29 mouse cellular contexts compared by ENCODE assay signal in genomic region chr9:105778741-105779140, GRCm38 (mm10). TPM values are rescaled to one million over a fixed set of nuclear protein-coding genes. Genes with fewer than 3 reads are reported as not detected.
"Had no signal": no experiment of that assay in that cellular context is flagged by ENCODE, and none has a peak within 500 bp of the region (broad histone marks: within the 10 kb centered on the region; RNA-seq: fewer than 3 reads in every experiment).

No protein-coding gene starts in this region.

- H3K4me3 ChIP-seq: embryonic facial prominence, embryonic 10.5 days; embryonic facial prominence, embryonic 12.5 days; embryonic facial prominence, embryonic 13.5 days; embryonic facial prominence, embryonic 15.5 days; erythroblast, embryonic 14.5 days; forebrain, embryonic 10.5 days; forebrain, embryonic 12.5 days; forebrain, embryonic 13.5 days; forebrain, embryonic 15.5 days; gastrocnemius, adult 2 months; heart, adult 2 months had no signal

- H3K9me3 ChIP-seq: embryonic facial prominence, embryonic 10.5 days; embryonic facial prominence, embryonic 12.5 days; embryonic facial prominence, embryonic 13.5 days; embryonic facial prominence, embryonic 15.5 days; forebrain, embryonic 10.5 days; forebrain, embryonic 12.5 days; forebrain, embryonic 15.5 days had no signal

- H3K27ac ChIP-seq: embryonic facial prominence, embryonic 10.5 days; embryonic facial prominence, embryonic 12.5 days; embryonic facial prominence, embryonic 13.5 days; embryonic facial prominence, embryonic 15.5 days; forebrain, embryonic 10.5 days; forebrain, embryonic 12.5 days; forebrain, embryonic 13.5 days; forebrain, embryonic 15.5 days; gastrocnemius, adult 2 months; heart, adult 2 months had no signal

- H3K4me1 ChIP-seq: embryonic facial prominence, embryonic 15.5 days; forebrain, embryonic 13.5 days; forebrain, embryonic 15.5 days had no signal

- ATAC-seq: forebrain, embryonic 13.5 days; forebrain, embryonic 14.5 days; forebrain, embryonic 15.5 days; forebrain, embryonic 16.5 days; forebrain, postnatal 0 days had no signal

- DNase-seq: cerebellum, adult 2 months; cerebellum, adult 8-10 months; cerebellum, adult 9-10 months; cerebellum, adult 9-11 months; cerebellum, postnatal 10 days; cerebellum, postnatal 14 days; cerebellum, postnatal 25 days; cerebellum, postnatal 36 days; embryo, embryonic 11 days; forebrain, postnatal 0 days; gastrocnemius, adult 2 months; gastrocnemius, postnatal 10 days; gastrocnemius, postnatal 14 days; gastrocnemius, postnatal 25 days; gastrocnemius, postnatal 36 days; heart, adult 18-20 months; heart, adult 2 months had no signal

- H3K9ac ChIP-seq: embryonic facial prominence, embryonic 12.5 days; embryonic facial prominence, embryonic 13.5 days; embryonic facial prominence, embryonic 15.5 days; forebrain, embryonic 12.5 days; forebrain, embryonic 13.5 days; forebrain, embryonic 15.5 days; forebrain, postnatal 0 days had no signal

- H3K4me2 ChIP-seq: embryonic facial prominence, embryonic 12.5 days; embryonic facial prominence, embryonic 13.5 days; embryonic facial prominence, embryonic 15.5 days; forebrain, embryonic 12.5 days; forebrain, embryonic 13.5 days; forebrain, embryonic 15.5 days had no signal

- H3K27me3 ChIP-seq: embryonic facial prominence, embryonic 12.5 days; embryonic facial prominence, embryonic 13.5 days; embryonic facial prominence, embryonic 15.5 days; forebrain, embryonic 12.5 days; forebrain, embryonic 13.5 days; forebrain, embryonic 15.5 days had no signal

- H3K36me3 ChIP-seq: embryonic facial prominence, embryonic 10.5 days; embryonic facial prominence, embryonic 12.5 days; embryonic facial prominence, embryonic 13.5 days; embryonic facial prominence, embryonic 15.5 days; forebrain, embryonic 10.5 days; forebrain, embryonic 12.5 days; forebrain, embryonic 15.5 days had no signal

RNA-seq across cellular contexts. Expression of gene Col6a6, which starts 49.2 kb away (rescaled TPM):
- polyA plus RNA-seq: forebrain, embryonic 11.5 days; forebrain, embryonic 14.5 days had no signal
